Mouse (Mus musculus): ENCODE results near the gene Steap4. TPM values are rescaled to one million over a fixed set of nuclear protein-coding genes. Genes with fewer than 3 reads are reported as not detected.

Gene Steap4
- polyA plus RNA-seq, 1 experiment from 2014 or later: 4.8 TPM

DNA sequence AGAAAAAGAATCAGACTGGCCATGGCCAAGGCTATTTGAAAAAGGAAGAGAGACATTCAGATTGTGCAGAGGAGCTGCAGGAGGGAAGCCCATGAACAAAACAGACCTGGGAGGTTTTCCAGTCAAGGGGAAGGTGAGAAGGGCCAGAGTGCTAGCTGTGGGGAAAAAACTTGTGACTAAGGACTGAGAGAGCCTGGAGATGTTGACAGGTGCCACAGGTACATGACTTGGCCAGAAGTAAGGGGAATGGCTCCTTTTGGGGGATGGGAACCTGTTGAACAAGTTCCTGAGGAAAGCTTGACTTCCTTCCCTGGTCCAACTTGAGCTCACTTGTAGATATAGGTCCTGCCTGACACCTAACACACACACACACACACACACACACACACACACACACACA lies 42.6 kb downstream of the Steap4 start:
- no peak for ATAC-seq (ENCODE audit: low FRiP score, low TSS enrichment)
- Histone ChIP-seq H3K4me2 (replicated peaks; ENCODE audit: low read depth, low read length) (no peak overlapping the region), H3K36me3 (ENCODE audit: insufficient read depth, low read length) (no peaks in the 10 kb centered on the region), H3K4me1 (ENCODE audit: insufficient read depth, low read length) (no peaks in the 10 kb centered on the region), H3K9ac (replicated peaks; ENCODE audit: low read length) (no peak overlapping the region), H3K9me3 (ENCODE audit: low read length) (0 out of 2 replicates have a peak, but pooled peaks cover 6% of the 10 kb centered on the region), H3K27me3 (ENCODE audit: insufficient read depth, low read length) (no peaks in the 10 kb centered on the region), H3K27ac (ENCODE audit: low read length) (no peak overlapping the region), H3K4me3 (ENCODE audit: low read length) (no peak overlapping the region)

DNA sequence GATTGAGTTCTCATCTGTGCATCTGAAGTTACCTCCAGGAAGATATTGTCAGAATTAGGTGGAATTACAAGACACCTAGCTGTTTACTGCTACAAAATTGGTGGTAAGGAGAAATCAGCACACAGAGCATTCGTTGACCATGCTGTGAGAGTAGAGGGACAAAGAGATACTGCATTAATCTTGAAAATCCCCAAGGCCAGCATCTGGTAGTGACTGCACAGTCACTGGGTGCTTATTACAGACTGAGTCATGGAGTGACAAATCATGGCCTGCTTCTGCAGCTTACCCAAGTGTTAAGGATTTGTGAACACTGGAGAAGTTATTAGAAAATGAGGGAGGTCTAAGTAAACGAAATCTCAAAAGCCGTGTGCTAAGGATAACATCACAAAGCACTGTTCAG lies 53.0 kb downstream of the Steap4 start:
- no peak overlapping the region for H3K9ac ChIP-seq (replicated peaks; ENCODE audit: low read length)
- 71% methylated on average over 3 of the region's 3 CpGs for WGBS
- H3K4me3 ChIP-seq (ENCODE audit: low read length): no peak overlapping the region
- peaks cover 11% of the 10 kb centered on the region for H3K9me3 ChIP-seq (ENCODE audit: low read length)
- no peak for ATAC-seq (ENCODE audit: low FRiP score, low TSS enrichment)
- H3K36me3 ChIP-seq (ENCODE audit: insufficient read depth, low read length): no peaks in the 10 kb centered on the region
- no peaks in the 10 kb centered on the region for H3K27me3 ChIP-seq (ENCODE audit: insufficient read depth, low read length)
- no peaks in the 10 kb centered on the region for H3K4me1 ChIP-seq (ENCODE audit: insufficient read depth, low read length)
- H3K27ac ChIP-seq (ENCODE audit: low read length): no peak overlapping the region
- no peak overlapping the region for H3K4me2 ChIP-seq (replicated peaks; ENCODE audit: low read depth, low read length)

Other genes with a start within 250 kb of the Steap4 start
- 351 and 360 TPM in 2 replicates for gene Sri, start 85.6 kb downstream of the Steap4 start, polyA plus RNA-seq (2015; fragmentation: Nextera tagmentation; extraction: Ambion mirVana)

Measured in kidney, embryonic 16.5 days (tissue).